Mouse (Mus musculus): ENCODE measurements around the gene Rapgef2.
"Not testable (repeated sequence)": the region's sequence is repeated elsewhere in the genome, so short reads cannot be mapped to it uniquely, and the experiment has no call there.

Gene Rapgef2

GRCm38 (mm10) chr3:79234485-79234884 is 51.8 kb downstream of the Rapgef2 start:
- no peak for DNase-seq (ENCODE audit: low read depth in 2 of 2, low spot score in 2 of 2)

GRCm38 (mm10) chr3:79233478-79234415 is 52.6 kb downstream of the Rapgef2 start:
- no peak for DNase-seq (ENCODE audit: low read depth in 2 of 2, low spot score in 2 of 2)

GRCm38 (mm10) chr3:79230718-79231117 is 55.6 kb downstream of the Rapgef2 start:
- no peak for DNase-seq (ENCODE audit: low read depth in 2 of 2, low spot score in 2 of 2)

GRCm38 (mm10) chr3:79229546-79229945 is 56.8 kb downstream of the Rapgef2 start:
- no peak for DNase-seq (ENCODE audit: low read depth in 2 of 2, low spot score in 2 of 2)

GRCm38 (mm10) chr3:79228304-79228703 is 58.0 kb downstream of the Rapgef2 start:
- DNase-seq (ENCODE audit: low read depth in 2 of 2, low spot score in 2 of 2), result no peak

GRCm38 (mm10) chr3:79227356-79228088 is 58.8 kb downstream of the Rapgef2 start:
- DNase-seq (ENCODE audit: low read depth in 2 of 2, low spot score in 2 of 2), result peak; percentile 64 to 68

GRCm38 (mm10) chr3:79226807-79227206 is 59.5 kb downstream of the Rapgef2 start:
- DNase-seq (ENCODE audit: low read depth in 2 of 2, low spot score in 2 of 2), result not testable (repeated sequence)

GRCm38 (mm10) chr3:79225888-79226287 is 60.4 kb downstream of the Rapgef2 start:
- no peak for DNase-seq (ENCODE audit: low read depth in 2 of 2, low spot score in 2 of 2)

- DNase-seq (ENCODE audit: low read depth in 2 of 2, low spot score in 2 of 2), result no peak
Observed at GRCm38 (mm10) chr3:79224352-79224751, 62.0 kb downstream of the Rapgef2 start.

- DNase-seq (ENCODE audit: low read depth in 2 of 2, low spot score in 2 of 2), result no peak
Observed at GRCm38 (mm10) chr3:79223281-79223680, 63.0 kb downstream of the Rapgef2 start.

GRCm38 (mm10) chr3:79222192-79222960 is 63.9 kb downstream of the Rapgef2 start:
- DNase-seq (ENCODE audit: low read depth in 2 of 2, low spot score in 2 of 2), result no peak

GRCm38 (mm10) chr3:79221296-79222191 is 64.8 kb downstream of the Rapgef2 start:
- peak; percentile 46 to 68 for DNase-seq (ENCODE audit: low read depth in 2 of 2, low spot score in 2 of 2)

- no peak for DNase-seq (ENCODE audit: low read depth in 2 of 2, low spot score in 2 of 2)
Observed at GRCm38 (mm10) chr3:79219144-79219930, 67.0 kb downstream of the Rapgef2 start.

GRCm38 (mm10) chr3:79218566-79219051 is 67.7 kb downstream of the Rapgef2 start:
- DNase-seq (ENCODE audit: low read depth in 2 of 2, low spot score in 2 of 2), result no peak

GRCm38 (mm10) chr3:79210243-79210642 is 76.1 kb downstream of the Rapgef2 start:
- DNase-seq (ENCODE audit: low read depth in 2 of 2, low spot score in 2 of 2), result peak in 1 of 2 experiments; percentile 18

- no peak for DNase-seq (ENCODE audit: low read depth in 2 of 2, low spot score in 2 of 2)
Observed at GRCm38 (mm10) chr3:79207216-79207615, 79.1 kb downstream of the Rapgef2 start.

GRCm38 (mm10) chr3:79206524-79206923 is 79.8 kb downstream of the Rapgef2 start:
- no peak for DNase-seq (ENCODE audit: low read depth in 2 of 2, low spot score in 2 of 2)

GRCm38 (mm10) chr3:79205981-79206380 is 80.3 kb downstream of the Rapgef2 start:
- no peak for DNase-seq (ENCODE audit: low read depth in 2 of 2, low spot score in 2 of 2)

- DNase-seq (ENCODE audit: low read depth in 2 of 2, low spot score in 2 of 2), result no peak
Observed at GRCm38 (mm10) chr3:79205112-79205511, 81.2 kb downstream of the Rapgef2 start.
